Mouse (Mus musculus): ENCODE measurements at regions not wholly inside any gene's neighbourhood (a gene's known extent, or its start where the extent isn't known, plus 50 kb on each side); places are given as distances from the start of the nearest gene placed in this dataset.

DNA sequence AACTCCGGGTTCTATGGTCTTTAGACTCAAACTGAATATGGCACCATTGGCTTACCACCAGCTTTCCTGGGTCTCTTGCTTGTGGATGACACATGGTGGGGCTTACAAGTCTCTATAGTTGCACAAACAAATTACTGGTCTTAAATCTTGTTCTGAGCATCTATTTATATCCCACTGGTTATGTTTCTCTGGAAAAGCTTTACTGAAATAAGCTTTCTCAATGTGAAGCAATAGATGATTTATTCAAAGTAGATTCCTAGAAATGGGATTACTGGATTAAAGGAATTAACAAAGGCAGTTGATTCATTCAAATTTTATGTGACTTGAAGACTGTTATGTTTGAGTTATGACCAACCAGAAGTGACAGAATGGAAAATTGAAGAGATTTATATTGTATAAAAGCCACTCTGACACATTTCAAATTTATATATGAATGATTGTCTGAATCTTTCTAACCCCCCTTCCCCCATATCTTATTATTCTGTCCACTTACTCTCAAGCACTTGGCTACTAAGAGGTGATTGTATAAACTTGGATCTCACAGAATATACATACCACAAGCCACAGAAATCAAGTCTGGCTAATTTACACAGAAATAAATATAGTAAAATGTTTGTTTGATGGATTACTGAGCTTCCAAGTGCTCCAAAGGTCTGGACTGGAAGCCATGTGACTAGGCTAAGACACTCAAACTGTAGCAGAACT lies 113.4 kb upstream of the C1qtnf3 start:
- no peak for DNase-seq (ENCODE audit: low spot score)

DNA sequence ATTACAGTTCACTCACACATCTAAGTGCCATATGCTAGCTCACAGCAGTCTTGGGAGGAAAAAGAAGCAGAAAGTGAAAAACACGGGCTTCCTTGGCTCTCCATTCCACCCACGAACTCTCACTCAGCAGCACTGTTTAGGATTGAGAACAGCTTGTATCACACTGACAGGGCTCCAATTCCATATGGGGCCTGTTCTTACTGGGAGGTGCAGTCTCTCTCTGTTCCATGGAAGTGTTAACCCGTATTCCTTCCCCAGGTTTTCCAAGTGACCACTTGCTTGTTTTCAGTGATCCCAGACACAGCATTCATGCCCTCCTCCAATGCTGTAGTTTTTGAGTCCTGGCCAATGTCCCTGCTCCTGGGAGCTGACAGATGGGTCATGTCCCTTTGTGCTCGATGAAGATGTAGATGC lies 111.5 kb upstream of the C1qtnf3 start:
- DNase-seq (ENCODE audit: low spot score): no peak

DNA sequence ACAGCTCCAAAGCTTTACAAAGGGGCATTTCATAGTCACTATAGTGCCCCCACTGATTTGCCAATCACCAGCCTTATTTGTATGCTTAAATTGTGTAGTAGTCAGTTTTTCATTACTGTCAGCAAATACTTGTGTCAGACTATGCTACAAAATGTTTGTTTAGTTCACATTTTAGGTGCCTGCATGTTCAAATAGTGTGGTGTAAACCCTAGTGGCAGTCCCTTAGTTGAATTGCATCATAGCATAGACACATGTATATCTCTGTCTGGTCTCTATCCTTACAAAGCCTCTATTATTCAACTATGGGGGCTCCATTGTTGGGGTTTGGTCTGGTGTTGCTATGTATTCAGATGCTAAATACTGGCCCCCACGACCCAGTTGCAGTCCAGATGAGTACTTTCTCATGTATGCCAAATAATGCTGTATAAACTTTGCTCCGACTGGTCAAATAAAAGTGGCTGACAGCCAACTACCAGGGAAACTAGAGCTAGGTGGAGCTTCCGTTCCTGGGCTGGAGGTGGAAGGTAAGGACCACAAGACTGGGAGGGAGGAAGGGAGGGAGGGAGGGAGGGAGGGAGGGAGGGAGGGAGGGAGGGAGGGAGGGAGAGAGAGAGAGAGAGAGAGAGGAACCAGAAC lies 109.0 kb upstream of the C1qtnf3 start:
- no peak for DNase-seq (ENCODE audit: low spot score)

- no peak for DNase-seq (ENCODE audit: low spot score)
Observed at GRCm38 (mm10) chr15:10846722-10847121, 105.4 kb upstream of the C1qtnf3 start.

DNA sequence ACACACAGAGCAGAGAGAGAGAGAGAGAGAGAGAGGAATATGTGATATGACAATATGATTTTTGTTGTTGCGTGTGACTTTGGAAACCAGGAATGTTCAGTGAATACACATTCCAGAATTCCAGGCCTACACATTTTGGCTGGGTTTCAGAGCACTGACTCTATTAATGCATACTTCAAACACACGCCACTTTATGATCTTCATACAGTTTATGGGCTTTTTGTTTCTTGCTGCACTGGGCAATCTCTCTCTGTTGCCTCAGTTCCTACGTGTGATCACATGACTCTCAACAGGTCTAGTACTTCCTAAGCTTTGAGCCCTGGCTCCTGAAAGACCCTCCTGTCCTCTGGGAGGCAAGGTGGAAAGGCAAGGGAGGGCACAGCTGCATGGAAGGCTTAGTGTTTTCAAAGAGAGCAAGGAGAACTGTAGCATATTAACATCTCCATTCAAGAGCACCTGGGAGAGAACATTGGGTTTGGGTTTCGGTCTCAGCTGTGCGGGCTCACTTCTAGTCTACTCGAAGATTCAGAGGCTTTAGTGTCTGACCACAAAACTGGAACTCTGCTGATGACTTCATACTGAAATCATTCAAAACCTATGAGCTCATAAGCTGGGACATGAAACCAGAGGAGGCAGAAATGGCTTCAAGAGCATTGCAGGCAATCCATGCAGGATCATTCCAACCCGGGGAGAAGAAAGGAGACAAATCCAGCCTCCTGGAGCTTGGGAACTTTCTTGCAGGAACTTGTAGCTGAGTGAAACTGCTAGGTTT lies 87.9 kb upstream of the C1qtnf3 start:
- no peak for DNase-seq (ENCODE audit: low spot score)

DNA sequence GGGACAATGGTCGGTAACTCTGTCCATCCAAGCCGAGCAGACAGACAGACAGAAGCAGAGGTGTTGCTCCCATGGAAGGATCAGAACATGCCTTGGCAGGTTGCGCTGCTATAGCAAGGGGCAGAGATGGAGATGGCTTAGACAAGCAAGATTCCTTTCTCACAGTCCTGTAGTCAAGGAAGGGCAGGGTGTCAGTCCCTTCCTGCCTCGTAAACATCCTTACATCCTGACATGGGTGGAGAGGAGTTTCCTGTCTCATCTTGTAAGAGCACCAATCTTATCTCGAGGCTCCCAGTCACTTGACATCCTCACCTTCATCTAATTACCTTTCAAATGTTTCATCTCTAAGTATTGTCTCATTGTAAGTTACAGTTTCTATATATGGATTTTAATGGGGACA lies 87.0 kb upstream of the C1qtnf3 start:
- DNase-seq (ENCODE audit: low spot score): no peak

- peak; percentile 77 for DNase-seq (ENCODE audit: low spot score)
Observed at GRCm38 (mm10) chr15:10866794-10867193, 85.3 kb upstream of the C1qtnf3 start.

GRCm38 (mm10) chr15:10868115-10868514 lies 84.0 kb upstream of the C1qtnf3 start:
- no peak for DNase-seq (ENCODE audit: low spot score)

- peak; percentile 33 for DNase-seq (ENCODE audit: low spot score)
Observed at GRCm38 (mm10) chr15:10868716-10869585, 83.2 kb upstream of the C1qtnf3 start.

GRCm38 (mm10) chr15:10869879-10870278 lies 82.3 kb upstream of the C1qtnf3 start:
- peak; percentile 31 for DNase-seq (ENCODE audit: low spot score)

DNA sequence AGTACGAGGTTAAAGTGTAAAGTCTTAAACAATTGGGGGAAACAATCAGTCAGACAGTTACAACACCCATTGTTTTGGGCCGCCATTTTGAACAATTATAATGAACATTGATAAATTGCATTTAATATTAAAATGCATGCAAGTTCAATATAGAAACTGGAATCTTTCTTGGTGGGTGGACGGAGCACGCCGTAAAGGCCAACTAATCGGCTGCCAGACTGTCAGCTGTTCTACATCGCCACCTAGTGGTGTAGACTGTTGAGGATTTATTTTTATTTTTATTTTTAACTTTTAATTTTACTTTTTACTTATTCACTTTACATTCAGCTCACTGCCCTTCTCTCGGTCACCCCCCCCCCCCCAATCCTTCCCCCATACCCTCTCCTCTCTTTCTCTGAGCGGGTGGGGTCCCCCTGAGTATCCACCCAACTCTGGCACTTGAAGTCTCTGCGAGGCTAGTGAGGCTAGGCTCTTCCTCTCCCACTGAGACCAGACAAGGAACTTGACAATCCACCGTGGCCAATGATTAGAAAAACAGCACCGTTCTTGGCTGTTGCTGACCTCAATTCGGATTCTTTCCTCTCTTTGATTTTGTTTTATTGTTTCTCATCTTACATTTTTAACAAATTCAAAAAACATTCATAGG lies 79.7 kb upstream of the C1qtnf3 start:
- DNase-seq (ENCODE audit: low spot score): no peak

- DNase-seq (ENCODE audit: low spot score): no peak
Observed at GRCm38 (mm10) chr15:10876328-10876727, 75.8 kb upstream of the C1qtnf3 start.

GRCm38 (mm10) chr15:10881726-10882125 lies 70.4 kb upstream of the C1qtnf3 start:
- DNase-seq (ENCODE audit: low spot score): no peak

DNA sequence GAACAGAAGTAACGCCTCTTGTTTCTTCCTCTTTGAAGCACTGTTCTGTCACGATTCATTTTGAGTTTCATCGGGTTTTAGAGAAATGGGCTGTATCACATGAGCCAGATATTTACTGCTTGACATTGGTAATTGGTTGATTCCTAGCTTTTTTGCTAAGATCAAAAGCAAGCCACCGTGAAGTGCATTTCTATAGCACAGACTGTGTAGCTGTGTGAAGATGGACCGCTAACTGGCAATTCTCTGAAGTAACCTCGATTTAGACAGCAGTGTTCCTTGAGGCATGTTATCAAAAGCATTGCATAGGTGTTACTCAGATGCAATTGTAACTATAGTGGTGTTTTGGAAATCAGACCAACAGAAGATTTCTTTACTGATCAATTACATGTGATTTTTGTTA lies 64.1 kb upstream of the C1qtnf3 start:
- no peak for DNase-seq (ENCODE audit: low spot score)

DNA sequence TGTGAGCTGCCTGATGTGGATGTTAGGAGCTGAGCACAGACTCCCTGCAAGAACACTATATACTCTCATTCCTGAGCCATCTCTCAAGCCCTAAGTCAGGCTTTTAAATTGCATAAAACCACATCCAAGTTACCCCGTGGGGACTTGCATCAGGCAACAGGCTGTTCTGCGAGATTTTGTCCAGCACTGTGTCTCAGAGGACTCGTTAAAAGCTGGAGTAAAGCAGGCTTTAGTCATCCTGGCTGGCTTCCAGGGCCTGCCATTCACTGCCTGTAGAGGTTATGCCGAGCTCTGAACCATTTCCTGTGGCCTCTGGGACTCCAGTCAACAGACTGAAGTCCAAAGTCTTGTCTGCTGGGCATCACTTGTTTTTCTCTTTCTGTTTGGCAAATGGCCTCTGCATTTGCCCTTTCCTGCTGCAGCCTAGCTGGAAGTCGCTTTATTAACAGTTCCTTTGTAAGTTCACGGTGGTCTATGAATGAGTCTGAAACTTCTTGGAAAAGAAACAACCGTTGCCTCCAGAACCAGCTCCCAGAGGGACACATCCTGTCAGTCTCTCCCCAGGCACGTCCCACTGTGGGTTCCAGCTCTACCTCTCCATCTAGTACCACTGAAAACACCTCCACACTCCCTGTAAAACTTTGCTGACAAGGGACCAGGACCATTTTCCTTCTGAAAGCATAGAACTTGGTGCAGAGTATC lies 61.8 kb upstream of the C1qtnf3 start:
- DNase-seq (ENCODE audit: low spot score): peak; percentile 50

DNA sequence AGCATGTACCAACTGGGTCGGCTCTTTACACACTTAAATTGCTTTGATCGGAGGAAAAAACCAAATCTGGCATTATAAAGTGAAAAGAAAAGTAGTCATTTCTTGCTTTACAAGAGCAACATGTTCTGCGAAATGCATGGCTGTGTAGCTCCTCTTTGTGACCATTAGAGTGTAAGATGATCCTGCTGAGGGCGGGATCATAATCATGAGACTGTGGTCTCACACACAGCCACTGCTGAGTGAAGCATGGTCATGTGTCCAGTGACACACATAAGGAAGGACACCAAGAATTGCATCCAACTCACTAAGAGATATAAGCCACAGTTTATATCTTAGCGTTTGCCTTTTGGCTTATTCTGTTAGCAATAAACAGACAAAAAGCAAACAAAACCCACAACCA lies 53.8 kb upstream of the C1qtnf3 start:
- no peak for DNase-seq (ENCODE audit: low spot score)

DNA sequence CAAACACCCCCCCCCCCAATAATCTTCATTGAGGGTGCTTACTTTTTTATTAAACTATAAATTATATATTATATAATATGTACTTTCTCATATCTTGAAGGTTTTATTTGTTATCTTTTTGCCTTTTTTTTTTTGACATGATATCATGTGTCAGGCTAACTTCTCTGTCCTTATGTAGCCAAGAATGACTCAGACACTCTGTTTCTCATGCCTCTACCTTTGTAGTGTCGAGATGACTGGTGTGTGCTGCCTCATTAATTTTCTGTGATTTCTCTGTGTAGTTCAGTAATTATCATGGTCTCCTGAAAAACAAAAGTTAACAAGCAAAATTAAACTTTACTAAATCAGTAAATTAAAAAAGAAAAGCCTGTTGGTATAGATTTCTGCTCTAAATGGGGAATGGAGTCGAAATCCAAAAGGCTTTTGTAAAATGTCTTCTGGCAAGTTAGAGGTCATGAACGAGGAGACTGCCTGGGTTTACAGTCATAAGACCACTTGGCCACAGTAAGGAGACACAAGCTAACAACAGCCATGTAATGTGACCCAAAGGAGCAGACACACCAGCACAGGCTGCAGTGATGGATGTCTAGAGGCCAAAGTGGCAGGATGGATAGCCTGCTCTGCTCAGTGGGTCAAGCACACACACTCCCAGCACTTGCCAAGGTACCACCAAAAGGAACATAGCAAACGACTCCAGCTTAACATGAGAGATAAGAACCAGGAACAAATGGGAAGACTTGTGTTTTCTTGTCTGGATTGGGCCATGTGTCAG lies 53.2 kb upstream of the C1qtnf3 start:
- DNase-seq (ENCODE audit: low spot score): no peak

DNA sequence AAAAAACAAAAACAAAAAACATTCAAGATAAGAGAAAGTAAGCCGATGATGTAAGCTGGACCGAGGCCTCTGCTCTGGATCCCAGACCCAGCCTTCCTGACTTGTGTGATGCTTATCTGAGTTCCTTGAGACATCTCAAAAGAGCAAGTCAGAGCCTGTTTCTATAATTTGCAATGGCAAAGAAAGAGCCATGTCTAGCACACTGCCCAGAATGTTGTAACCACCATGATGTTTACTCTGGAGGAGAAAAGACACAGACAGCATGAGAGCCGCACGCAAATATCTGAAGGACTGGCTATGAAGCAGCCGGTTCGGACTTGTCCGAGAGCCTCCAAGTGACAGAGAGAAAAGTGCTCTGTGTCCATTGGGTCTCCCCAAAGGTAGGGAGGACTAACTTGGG lies 52.2 kb upstream of the C1qtnf3 start:
- no peak for DNase-seq (ENCODE audit: low spot score)

- DNase-seq (ENCODE audit: low spot score): no peak
Observed at GRCm38 (mm10) chr15:10901075-10901474, 51.1 kb upstream of the C1qtnf3 start.

DNA sequence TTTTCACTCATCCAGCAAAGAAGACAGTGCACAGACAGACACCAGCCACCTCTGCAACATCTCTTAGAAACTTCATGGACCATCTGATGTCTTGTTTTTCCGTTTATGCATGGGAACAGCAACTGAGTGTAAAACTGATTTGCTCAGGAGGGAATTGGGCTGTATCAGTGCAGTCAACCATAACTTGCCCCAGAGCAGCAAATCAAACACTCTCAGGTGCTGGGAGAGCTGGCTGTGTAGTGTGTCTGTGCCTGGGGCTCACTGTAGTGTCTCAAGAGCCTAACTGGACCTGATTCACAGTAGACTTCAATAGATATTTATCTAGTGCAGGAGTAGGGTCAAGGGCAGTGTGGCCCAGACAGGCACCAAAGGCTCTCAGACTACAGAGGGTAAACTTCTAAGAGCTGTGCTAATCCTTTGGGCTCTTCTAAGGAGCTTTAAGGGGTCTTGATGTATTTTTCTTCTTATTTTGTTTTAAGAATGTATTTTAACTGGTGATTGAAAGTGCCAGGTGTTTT lies 50.3 kb upstream of the C1qtnf3 start:
- DNase-seq (ENCODE audit: low spot score): no peak

Measured in ovary, adult 18-20 months (tissue).